Mouse (Mus musculus) heart, embryonic 15.5 days (tissue): ENCODE data around the gene Tm6sf1. TPM values are rescaled to one million over a fixed set of nuclear protein-coding genes. Genes with fewer than 3 reads are reported as not detected.

Source experiments
- ATAC-seq: fragments of 200-750 bp; cut with Nextera tagmentation; replicated peaks from 2 replicates; pipeline ENCODE4 v1.8.0; 2017; ENCODE audit warnings: low read depth, moderate TSS enrichment; ENCODE audit not compliant: insufficient number of reproducible peaks, insufficient read depth, low FRiP score
- H3K27ac ChIP-seq: fragments of 300-500 bp; sonication (generic); 2 replicates; pipeline ENCODE4 v1.5.1; 2015; ENCODE audit warnings: mild to moderate bottlenecking, inconsistent platforms
- H3K27me3 ChIP-seq: fragments of 300-500 bp; sonication (generic); 2 replicates; pipeline ENCODE4 v1.6.1; 2015; ENCODE audit warnings: inconsistent platforms
- H3K36me3 ChIP-seq: fragments of 300-500 bp; sonication (generic); 2 replicates; pipeline ENCODE4 v1.6.1; 2015; ENCODE audit warnings: mild to moderate bottlenecking, inconsistent platforms
- H3K4me1 ChIP-seq: fragments of 300-500 bp; sonication (generic); replicated peaks from 2 replicates; pipeline ENCODE4 v1.6.1; 2015; ENCODE audit warnings: inconsistent platforms
- H3K4me2 ChIP-seq: fragments of 300-500 bp; sonication (generic); 2 replicates; pipeline ENCODE4 v1.6.1; 2015; ENCODE audit warnings: inconsistent platforms, mild to moderate bottlenecking, moderate library complexity
- H3K4me3 ChIP-seq: fragments of 300-500 bp; sonication (generic); 2 replicates; pipeline ENCODE4 v1.5.1; 2015; ENCODE audit warnings: mild to moderate bottlenecking, inconsistent platforms
- H3K9ac ChIP-seq: fragments of 300-500 bp; sonication (generic); 2 replicates; pipeline ENCODE4 v1.6.1; 2015; ENCODE audit warnings: mild to moderate bottlenecking, inconsistent platforms
- H3K9me3 ChIP-seq: fragments of 300-500 bp; sonication (generic); replicated peaks from 2 replicates; pipeline ENCODE4 v1.6.1; 2016; ENCODE audit warnings: inconsistent platforms
- WGBS: fragments of 180-500 bp; shearing (Covaris S2); methylation state at CpG from one replicate; pipeline ENCODE4 v1.1.7; 2015; ENCODE audit warnings: mixed read lengths; 5-methylcytosine and 5-hydroxymethylcytosine counted together
- polyA plus RNA-seq: library from polyadenylated mRNA; unstranded; fragments of >200 nt; fragmentation: Nextera tagmentation; extraction: Ambion mirVana; gene quantifications from 2 replicates; pipeline ENCODE4 v1.2.1, GENCODE M21; 2015

The Tm6sf1 gene
- polyA plus RNA-seq, 1 experiment from 2014 or later, result 28.2 TPM

DNA sequence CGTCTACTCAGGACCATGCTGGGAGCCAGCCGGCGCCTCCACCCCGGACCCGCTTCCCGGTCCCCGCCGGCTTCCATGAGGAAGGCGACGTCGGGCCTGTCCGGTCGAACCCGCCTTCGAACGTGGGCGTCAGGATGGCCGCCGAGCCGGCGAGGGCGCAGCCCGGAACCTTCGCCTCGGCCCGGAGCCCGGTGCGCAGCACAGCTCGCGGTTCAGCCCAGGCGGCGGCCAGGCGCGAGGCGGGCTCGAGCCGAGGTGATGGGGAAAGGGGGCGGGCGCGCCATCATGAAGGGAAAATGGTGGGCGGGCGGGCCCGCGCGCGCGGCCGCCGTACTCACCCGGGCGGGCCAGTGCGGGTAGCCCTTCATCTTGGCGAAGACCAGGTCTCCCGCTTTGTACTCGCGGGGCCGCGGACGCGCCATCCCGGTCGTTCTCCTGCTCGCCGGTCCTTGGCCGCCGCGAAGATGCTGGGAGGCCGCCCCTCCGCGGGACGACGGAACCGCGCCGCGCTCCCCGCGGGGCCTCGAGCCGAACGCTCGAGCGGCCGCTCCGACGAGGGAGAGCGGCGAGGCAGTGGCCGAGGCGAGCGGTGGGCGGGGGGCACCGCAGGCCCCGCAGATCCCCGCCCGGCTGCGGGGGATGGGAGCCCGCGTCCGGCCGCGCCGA, 74.9 kb downstream of the Tm6sf1 start:
- peak; percentile 80 for ATAC-seq
- H3K27ac ChIP-seq, result peak overlapping the region; percentile 88
- H3K4me2 ChIP-seq, result peak overlapping the region; percentile 93
- H3K9me3 ChIP-seq, result no peaks in the 10 kb centered on the region
- peak overlapping the region; percentile 65 for H3K4me3 ChIP-seq
- peaks cover 12% of the 10 kb centered on the region for H3K4me1 ChIP-seq
- H3K27me3 ChIP-seq, result peaks cover 17% of the 10 kb centered on the region
- peak overlapping the region; percentile 88 for H3K9ac ChIP-seq
- WGBS, result under 1% methylated on average over 87 of the region's 103 CpGs
- H3K36me3 ChIP-seq, result no peaks in the 10 kb centered on the region

Other genes with a start within 250 kb of the Tm6sf1 start
- 59.5 and 63.4 TPM in 2 replicates for gene Homer2, start 151.5 kb upstream of the Tm6sf1 start, polyA plus RNA-seq
- 84.3 and 84.4 TPM in 2 replicates for gene Ramac, start 96.1 kb upstream of the Tm6sf1 start, polyA plus RNA-seq
- gene 3110040N11Rik, start 69.5 kb upstream of the Tm6sf1 start, polyA plus RNA-seq, result 31.0 and 40.8 TPM in 2 replicates
- 83.1 and 85.4 TPM in 2 replicates for gene Btbd1, start 29.6 kb upstream of the Tm6sf1 start, polyA plus RNA-seq
- not detected in 2 replicates for gene Gm10160, start 3.2 kb upstream of the Tm6sf1 start, polyA plus RNA-seq
- 10.8 and 11.0 TPM in 2 replicates for gene Hdgfl3, start 75.5 kb downstream of the Tm6sf1 start, polyA plus RNA-seq
- gene Bnc1, start 133.3 kb downstream of the Tm6sf1 start, polyA plus RNA-seq, result 3.1 and 4.1 TPM in 2 replicates